Mouse (Mus musculus): ENCODE results near the gene Tcp11x2.

Gene Tcp11x2

GRCm38 (mm10) chrX:135693633-135694032, at the start of gene Tcp11x2:
TSS of gene Tcp11x2 (minus strand) at chrX:135693790.
- in situ Hi-C loops (cut with MboI, MseI), result no loop called here

- in situ Hi-C loops (cut with MboI, MseI), result loop anchor here (25.0 kb wide), 1 partner anchor 981 kb away; the partner anchor contains the start of genes Armcx3 and Armcx6
Observed at GRCm38 (mm10) chrX:135743056-135743355, 49.4 kb upstream of the Tcp11x2 start.

- in situ Hi-C loops (cut with MboI, MseI), result loop anchor here (25.0 kb wide), 1 partner anchor 980 kb away; the partner anchor contains the start of genes Armcx3 and Armcx6
Observed at GRCm38 (mm10) chrX:135742304-135743055, 48.9 kb upstream of the Tcp11x2 start, which contains the start of the genes Armcx5 and Gprasp1. TSS of gene Armcx5 (plus strand) at chrX:135742733. TSS of gene Gprasp1 (plus strand) at chrX:135742733.

- in situ Hi-C loops (cut with MboI, MseI), result loop anchor here (25.0 kb wide), 1 partner anchor 977 kb away; the partner anchor contains the start of genes Armcx3 and Armcx6
Observed at GRCm38 (mm10) chrX:135738730-135739520, 45.3 kb upstream of the Tcp11x2 start.

GRCm38 (mm10) chrX:135725161-135725560, 31.6 kb upstream of the Tcp11x2 start, which contains the start of gene Tmsb15a:
TSS of gene Tmsb15a (minus strand) at chrX:135725261.
- in situ Hi-C loops (cut with MboI, MseI), result loop anchor here (25.0 kb wide), 1 partner anchor 963 kb away; the partner anchor contains the start of genes Armcx3 and Armcx6

- in situ Hi-C loops (cut with MboI, MseI), result no loop called here
Observed at GRCm38 (mm10) chrX:135712845-135713244, 19.3 kb upstream of the Tcp11x2 start.

- in situ Hi-C loops (cut with MboI, MseI), result no loop called here
Observed at GRCm38 (mm10) chrX:135704349-135704748, 10.8 kb upstream of the Tcp11x2 start.

- in situ Hi-C loops (cut with MboI, MseI), result no loop called here
Observed at GRCm38 (mm10) chrX:135703111-135703510, 9.5 kb upstream of the Tcp11x2 start.

GRCm38 (mm10) chrX:135687802-135688201, 5.8 kb downstream of the Tcp11x2 start:
- in situ Hi-C loops (cut with MboI, MseI), result no loop called here

GRCm38 (mm10) chrX:135681858-135682257, 11.7 kb downstream of the Tcp11x2 start:
- in situ Hi-C loops (cut with MboI, MseI), result no loop called here

GRCm38 (mm10) chrX:135652173-135652772, 41.3 kb downstream of the Tcp11x2 start:
- in situ Hi-C loops (cut with MboI, MseI), result loop anchor here (10.0 kb wide), 1 partner anchor 47 kb away; no protein-coding TSS in a partner anchor

- in situ Hi-C loops (cut with MboI, MseI), result no loop called here
Observed at GRCm38 (mm10) chrX:135627605-135628004, 66.0 kb downstream of the Tcp11x2 start, which contains the start of gene Prame. TSS of gene Prame (minus strand) at chrX:135627705.

Measured in T-helper 2 cell (primary cell).